Mouse (Mus musculus): ENCODE data around the gene Ep300. TPM values are rescaled to one million over a fixed set of nuclear protein-coding genes. Genes with fewer than 3 reads are reported as not detected.
"Not testable (repeated sequence)": the region's sequence is repeated elsewhere in the genome, so short reads cannot be mapped to it uniquely, and the experiment has no call there.

The Ep300 gene
- total RNA-seq, 2 experiments from 2014 or later: 31.2 to 38.4 TPM

GRCm38 (mm10) chr15:81594146-81594696, 9.1 kb downstream of the Ep300 start:
- DNase-seq: no peak

DNA sequence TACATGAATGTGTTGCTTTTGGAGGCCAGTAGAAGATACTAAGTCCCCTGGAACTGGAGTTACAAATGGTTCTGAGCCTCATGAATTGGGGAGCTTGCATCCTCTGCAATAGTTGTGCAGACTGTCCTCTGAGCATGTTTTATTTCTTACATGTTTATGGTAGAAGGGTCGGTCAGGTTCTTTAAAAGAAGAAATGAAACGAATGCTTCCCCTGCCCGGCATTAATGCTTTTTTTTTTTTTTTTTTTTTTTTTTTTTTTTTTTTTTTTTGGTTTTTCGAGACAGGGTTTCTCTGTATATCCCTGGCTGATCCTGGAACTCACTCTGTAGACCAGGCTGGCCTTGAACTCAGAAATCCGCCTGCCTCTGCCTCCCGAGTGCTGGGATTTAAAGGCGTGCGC, 13.6 kb downstream of the Ep300 start:
- not testable (repeated sequence) for DNase-seq

- DNase-seq: no peak
Measured at GRCm38 (mm10) chr15:81605241-81605640, 20.1 kb downstream of the Ep300 start.

DNA sequence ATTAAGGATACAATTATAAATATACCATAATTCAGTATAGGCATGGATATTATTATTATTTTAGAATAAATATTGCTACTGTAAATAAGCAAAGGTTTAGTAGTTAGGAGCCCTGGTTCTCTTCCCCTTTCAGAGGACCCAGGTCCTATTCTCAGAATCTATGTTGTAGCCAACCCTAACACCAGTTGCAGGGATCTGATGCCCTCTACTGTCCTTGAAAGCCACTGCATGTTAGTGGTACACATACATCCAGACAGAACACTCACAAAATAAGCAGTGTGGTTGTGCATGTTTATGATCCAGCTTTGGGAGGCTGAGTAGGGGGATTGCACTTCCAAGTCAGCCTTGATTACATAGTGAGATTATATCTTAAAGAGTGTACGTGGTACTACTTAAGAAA, 21.5 kb downstream of the Ep300 start:
- DNase-seq: no peak

DNA sequence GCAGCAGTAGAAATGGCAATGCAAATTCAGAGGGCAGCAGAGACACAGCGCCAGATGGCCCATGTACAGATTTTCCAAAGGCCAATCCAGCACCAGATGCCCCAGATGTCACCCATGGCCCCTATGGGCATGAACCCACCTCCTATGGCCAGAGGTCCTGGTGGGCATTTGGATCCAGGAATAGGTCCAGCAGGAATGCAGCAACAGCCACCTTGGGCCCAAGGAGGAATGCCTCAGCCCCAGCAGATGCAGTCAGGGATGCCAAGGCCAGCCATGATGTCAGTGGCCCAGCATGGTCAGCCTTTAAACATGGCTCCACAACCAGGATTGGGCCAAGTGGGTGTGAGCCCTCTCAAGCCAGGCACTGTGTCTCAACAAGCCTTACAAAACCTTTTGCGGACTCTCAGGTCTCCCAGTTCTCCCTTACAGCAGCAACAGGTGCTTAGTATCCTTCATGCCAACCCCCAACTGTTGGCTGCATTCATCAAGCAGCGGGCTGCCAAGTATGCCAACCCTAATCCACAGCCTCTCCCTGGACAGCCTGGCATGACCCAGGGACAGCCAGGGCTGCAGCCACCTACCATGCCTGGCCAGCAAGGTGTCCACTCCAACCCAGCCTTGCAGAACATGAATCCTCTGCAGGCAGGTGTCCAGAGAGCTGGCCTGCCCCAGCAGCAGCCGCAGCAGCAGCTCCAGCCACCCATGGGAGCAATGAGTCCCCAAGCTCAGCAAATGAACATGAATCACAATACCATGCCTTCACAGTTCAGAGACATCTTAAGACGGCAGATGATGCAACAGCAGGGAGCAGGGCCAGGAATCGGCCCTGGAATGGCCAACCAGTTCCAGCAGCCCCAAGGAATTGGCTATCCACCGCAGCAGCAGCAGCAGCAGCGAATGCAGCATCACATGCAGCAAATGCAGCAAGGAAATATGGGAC, 64.6 kb downstream of the Ep300 start:
- peak; percentile 33 for DNase-seq

GRCm38 (mm10) chr15:81650636-81651035, 65.5 kb downstream of the Ep300 start:
- no peak for DNase-seq

- DNase-seq: no peak
Measured at GRCm38 (mm10) chr15:81661701-81662100, 76.5 kb downstream of the Ep300 start.

DNA sequence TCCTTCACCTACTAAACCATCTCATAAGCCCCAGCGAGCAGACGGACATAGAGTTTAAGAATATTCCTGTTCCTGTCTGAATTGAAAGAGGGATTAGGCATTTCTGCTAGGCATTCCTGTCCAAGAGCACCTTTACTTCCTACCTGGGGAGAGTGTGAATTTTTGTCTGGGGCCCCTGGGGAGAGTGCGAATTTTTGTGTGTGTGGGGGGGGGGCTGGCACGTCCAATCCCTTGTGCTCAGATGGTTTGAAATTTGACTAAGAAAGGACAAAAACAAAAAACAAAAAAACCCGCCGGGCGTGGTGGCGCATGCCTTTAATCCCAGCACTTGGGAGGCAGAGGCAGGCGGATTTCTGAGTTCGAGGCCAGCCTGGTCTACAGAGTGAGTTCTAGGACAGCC, 78.1 kb downstream of the Ep300 start:
- no peak for DNase-seq

DNA sequence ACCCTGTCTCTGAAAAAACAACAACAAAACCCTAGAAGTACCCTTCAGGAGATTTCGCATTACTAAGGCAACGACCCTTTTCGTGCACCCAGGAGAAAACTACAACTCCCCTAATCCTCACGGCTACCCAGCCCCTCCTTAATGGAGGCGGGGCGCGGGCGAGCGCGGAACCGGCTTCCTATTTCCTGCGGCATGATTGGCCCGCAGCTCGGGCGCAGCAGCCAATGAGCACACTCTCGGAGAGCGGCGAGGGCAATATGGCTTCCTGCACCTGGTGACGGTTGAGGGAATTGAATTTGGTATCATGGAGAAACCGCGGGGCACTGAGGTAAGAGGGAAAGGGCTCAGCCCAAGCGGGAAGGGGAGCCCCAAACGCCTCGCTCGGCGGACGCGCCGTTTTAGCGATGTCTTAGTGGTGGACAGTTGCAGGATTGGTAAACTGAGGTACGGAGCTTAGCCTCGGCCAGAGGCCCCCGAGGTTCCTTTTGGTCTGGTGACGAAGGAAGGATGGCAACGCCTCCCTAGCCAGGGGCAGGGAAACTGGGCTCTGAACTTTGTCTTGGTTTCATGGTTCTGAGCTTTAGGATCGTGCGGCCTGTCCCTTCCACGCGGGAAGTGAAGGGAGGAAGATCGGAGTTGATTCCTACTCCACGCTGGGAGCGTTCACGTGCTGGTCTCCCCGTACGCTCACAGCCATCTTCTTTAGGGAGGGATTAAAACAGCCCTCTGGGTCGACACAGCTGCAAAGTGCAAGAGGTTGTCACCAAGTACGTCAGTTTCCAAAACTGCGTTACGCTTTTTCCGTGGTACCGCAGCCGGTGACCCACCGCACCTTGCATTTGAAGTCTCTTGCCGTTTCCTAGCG, 78.8 kb downstream of the Ep300 start, which contains the start of gene L3mbtl2:
Gene L3mbtl2 (plus strand): TSS at position 193 of the 865 bp plus-strand sequence.
- DNase-seq: peak; percentile 88

- no peak for DNase-seq
Measured at GRCm38 (mm10) chr15:81666957-81667356, 81.8 kb downstream of the Ep300 start.

GRCm38 (mm10) chr15:81670231-81670640, 85.1 kb downstream of the Ep300 start:
- DNase-seq: peak; percentile 50

DNA sequence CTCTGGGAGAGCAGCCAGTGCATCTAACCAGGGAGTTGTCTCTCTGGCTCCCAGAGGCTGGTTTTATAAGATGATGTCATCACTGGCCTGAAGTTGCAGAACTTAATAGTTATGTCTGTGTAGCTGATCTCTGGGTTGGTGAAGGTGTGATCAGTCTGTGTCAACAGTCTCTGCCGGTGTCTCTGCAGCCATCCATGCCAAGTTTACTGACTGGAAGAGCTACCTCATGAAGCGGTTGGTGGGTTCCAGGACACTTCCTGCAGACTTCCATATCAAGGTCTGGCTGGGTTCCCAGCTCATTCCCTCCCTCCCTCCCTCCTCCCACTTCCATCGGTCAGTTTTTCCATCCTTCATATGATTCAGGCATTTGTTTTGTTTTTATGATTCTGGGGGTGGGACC, 91.5 kb downstream of the Ep300 start:
- DNase-seq: no peak

DNA sequence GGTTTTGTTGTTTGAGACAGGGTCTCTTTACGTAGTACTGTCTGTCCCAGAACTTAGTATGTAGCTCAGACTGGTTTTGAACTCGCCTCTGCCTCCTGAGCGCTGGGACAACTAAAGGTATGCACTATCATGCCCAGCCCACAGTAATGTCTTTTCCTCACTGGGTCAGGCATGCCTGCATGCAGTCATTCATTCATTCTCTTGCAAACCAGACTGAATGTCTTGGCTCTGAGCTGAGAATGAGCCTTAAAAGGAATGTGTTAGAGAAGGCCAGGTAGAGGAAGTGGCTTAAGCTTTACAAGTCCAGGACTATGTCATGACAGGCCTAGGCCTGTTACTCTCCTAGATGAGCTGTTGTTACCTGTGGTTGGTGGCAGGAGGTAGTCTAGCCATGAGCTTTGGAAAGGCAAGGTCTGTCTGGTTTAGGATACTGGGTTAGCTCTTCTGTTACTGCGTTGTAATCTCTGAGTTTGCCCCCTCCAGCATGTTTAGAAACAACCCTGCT, 95.2 kb downstream of the Ep300 start:
- DNase-seq: no peak

GRCm38 (mm10) chr15:81693366-81693966, 108.3 kb downstream of the Ep300 start:
- no peak for DNase-seq

GRCm38 (mm10) chr15:81693967-81694881, 109.1 kb downstream of the Ep300 start:
- peak; percentile 88 for DNase-seq

GRCm38 (mm10) chr15:81694891-81695290, 109.7 kb downstream of the Ep300 start:
- no peak for DNase-seq

GRCm38 (mm10) chr15:81697175-81697574, 112.0 kb downstream of the Ep300 start, which contains the start of gene Chadl:
Gene Chadl (minus strand): TSS chr15:81697287.
- no peak for DNase-seq

DNA sequence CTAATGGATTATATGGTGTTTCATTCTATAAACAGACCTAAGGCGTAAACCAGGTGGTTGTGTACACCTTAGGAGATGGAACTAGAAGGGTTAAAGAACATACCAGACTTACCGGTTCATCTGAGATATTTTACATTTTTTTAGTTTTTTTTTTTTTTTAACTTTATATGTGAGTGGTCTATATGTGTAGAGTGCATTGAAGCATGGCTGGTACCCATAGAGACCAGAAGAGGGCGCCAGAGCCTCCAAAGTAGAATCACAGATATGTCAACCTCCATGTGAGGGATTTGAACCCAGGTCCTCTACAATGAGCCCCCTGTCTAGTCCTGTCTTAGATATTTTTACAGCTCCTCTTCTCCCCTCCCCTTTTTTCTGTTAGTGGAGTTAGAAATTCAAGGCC, 112.7 kb downstream of the Ep300 start:
- no peak for DNase-seq

DNA sequence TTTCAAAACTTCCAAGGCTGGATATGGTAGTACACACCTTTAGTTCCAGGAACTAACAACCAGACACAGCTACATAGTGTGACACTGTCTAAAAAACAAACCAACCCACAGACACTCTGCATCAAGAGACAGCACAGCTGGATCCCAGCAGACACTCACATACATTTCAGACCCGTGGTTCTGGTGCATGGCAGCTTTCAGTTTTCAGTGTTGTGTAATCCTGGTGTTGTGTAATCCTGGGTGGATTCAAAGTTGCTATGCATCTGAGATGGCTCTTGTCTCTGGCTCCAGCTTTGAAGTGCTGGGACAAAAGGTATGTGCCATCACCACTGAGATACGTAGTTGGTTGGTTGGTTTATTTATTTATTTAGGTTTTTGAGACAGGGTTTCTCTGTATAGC, 113.4 kb downstream of the Ep300 start:
- no peak for DNase-seq

DNA sequence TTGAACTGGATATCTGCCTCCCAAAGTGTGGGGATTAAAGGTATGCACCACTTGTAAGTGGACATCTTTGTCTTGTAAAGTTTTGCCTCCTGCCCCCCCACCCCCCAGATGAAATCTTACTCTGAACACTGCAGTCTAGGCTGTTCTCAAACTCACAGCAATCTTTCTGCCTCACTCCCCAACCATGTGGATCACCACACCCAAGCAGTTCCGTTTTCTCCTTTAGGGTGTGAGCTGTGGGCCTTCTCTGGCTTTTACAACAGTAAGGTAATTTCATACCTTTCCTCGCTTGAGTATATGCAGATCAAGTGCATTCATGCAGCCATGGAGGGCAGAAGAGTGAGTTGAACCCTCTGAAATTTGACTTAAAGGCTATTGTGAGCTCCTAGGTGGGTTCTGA, 115.0 kb downstream of the Ep300 start:
- DNase-seq: no peak

DNA sequence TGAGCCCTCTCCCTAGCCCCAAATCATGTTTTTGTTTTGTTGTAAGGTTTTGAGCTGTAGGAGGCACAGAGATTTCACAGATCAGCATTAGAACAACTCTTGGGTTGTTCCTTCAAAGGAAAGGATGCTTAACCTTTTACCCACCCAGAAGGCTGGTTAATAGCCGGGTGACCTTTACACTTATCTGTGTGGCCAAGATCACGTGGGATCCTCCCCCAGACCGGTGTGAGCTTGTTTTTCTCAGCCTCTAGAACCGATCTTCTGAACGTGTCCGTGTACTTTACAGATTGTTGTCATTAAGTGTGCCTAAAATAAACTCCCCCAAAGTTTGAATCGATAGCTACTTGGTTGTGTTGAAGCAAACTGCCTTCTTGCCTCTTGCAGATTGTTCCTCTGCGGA, 115.5 kb downstream of the Ep300 start:
- DNase-seq: no peak
